Mouse (Mus musculus): Measurements from ENCODE around the gene Larp1b. TPM values are rescaled to one million over a fixed set of nuclear protein-coding genes. Genes with fewer than 3 reads are reported as not detected.
A peak's percentile ranks its signal among the peaks of the same experiment; 100 is the strongest.

Gene Larp1b
- total and polyA plus RNA-seq, 3 experiments: 8.7 to 13.7 (median 11.9) TPM

- peak overlapping the region; percentile 16; the same call in 1 of the 2 replicates for H3K27ac ChIP-seq (ENCODE audit: insufficient read depth, low read depth)
- no peak for TF ChIP-seq SIN3A (IDR thresholded peaks at IDR 0.05; ENCODE audit: low read length)
- TF ChIP-seq JUN (IDR thresholded peaks at IDR 0.05; ENCODE audit: insufficient read depth, low read depth, low read length): no peak
- TF ChIP-seq UBTF (IDR thresholded peaks at IDR 0.05; ENCODE audit: low read depth, low read length): peak; percentile 70; the same call in 1 of the 2 replicates
- TF ChIP-seq TBP (conservative IDR thresholded peaks at IDR 0.05; ENCODE audit: low read depth, low read length): no peak
- TF ChIP-seq BHLHE40 (IDR thresholded peaks at IDR 0.05; ENCODE audit: low read depth, low read length): no peak
- no peak for TF ChIP-seq RAD21 (IDR thresholded peaks at IDR 0.05; ENCODE audit: low read depth, low read length)
- TF ChIP-seq RCOR1 (conservative IDR thresholded peaks at IDR 0.05; ENCODE audit: low read depth, low read length): no peak
- no peak for TF ChIP-seq ZC3H11A (IDR thresholded peaks at IDR 0.05; ENCODE audit: low read depth, low read length)
- no peak for TF ChIP-seq ETS1 (conservative IDR thresholded peaks at IDR 0.05; ENCODE audit: low read depth, low read length)
- no peak for TF ChIP-seq MAX (IDR thresholded peaks at IDR 0.05; ENCODE audit: low read length)
- no peak for TF ChIP-seq USF1 (IDR thresholded peaks at IDR 0.05; ENCODE audit: low read depth, low read length)
- peak; percentile 74 for TF ChIP-seq MXI1 (IDR thresholded peaks at IDR 0.05; ENCODE audit: low read depth, low read length)
- dilution Hi-C loops (cut with MboI; ENCODE audit: extremely low pct_ligation_motif_present, extremely low pct_unique_long_range_greater_than_20kb, low sequenced_read_pairs): no loop called here
These were observed 132.9 kb downstream of the Larp1b start for GRCm38 (mm10) chr3:41082520-41082884.

GRCm38 (mm10) chr3:41082885-41083789 lies 133.5 kb downstream of the Larp1b start, which contains the start of gene Pgrmc2:
Gene Pgrmc2, minus strand, starts transcription at chr3:41083046.
- Histone ChIP-seq H3K9me3 (replicated peaks; ENCODE audit: low read length) (no peaks in the 10 kb centered on the region), H3K4me2 (ENCODE audit: insufficient read depth, low read depth, poor library complexity, severe bottlenecking) (peak within 1 kb of the TSS; percentile 93), H3K27me3 (replicated peaks) (no peaks in the 10 kb centered on the region), H3K9ac (ENCODE audit: insufficient read depth, low read depth) (peak within 1 kb of the TSS; percentile 88), H3K4me1 (ENCODE audit: control insufficient read depth in 1 of 2, insufficient read depth in 2 of 2) (peaks cover 0 to 31% of the 10 kb centered on the region in 2 experiments; a peak in 3 of 4 replicates), H3K4me3 (replicated peaks in 1 of 3; ENCODE audit: low read depth in 2 of 3, low read length in 2 of 3, poor library complexity in 1 of 3) (peak within 1 kb of the TSS; percentile 85 to 98 (median 91)), H3K79me2 (replicated peaks; ENCODE audit: control insufficient read depth, extremely low read depth, insufficient read depth, poor library complexity, severe bottlenecking) (peaks cover 20% of the 10 kb centered on the region), H3K27ac (ENCODE audit: insufficient read depth, low read depth) (peak within 1 kb of the TSS; percentile 58), H3K36me3 (replicated peaks in 1 of 2; ENCODE audit: control insufficient read depth in 1 of 2, insufficient read depth in 1 of 2, low read length in 1 of 2) (peaks cover 0 to 8% of the 10 kb centered on the region in 2 experiments)
- peak; percentile 97 for DNase-seq (ENCODE audit: extremely low read depth)
- dilution Hi-C loops (cut with MboI; ENCODE audit: extremely low pct_ligation_motif_present, extremely low pct_unique_long_range_greater_than_20kb, low sequenced_read_pairs): no loop called here
- in situ Hi-C loops (cut with MboI; ENCODE audit: low pct_ligation_motif_present, low pct_unique_long_range_greater_than_20kb, low sequenced_read_pairs): no loop called here
- TF ChIP-seq JUN (IDR thresholded peaks at IDR 0.05; ENCODE audit: insufficient read depth, low read depth, low read length) (no peak), TBP (conservative IDR thresholded peaks at IDR 0.05; ENCODE audit: low read depth, low read length) (no peak), MAZ (IDR thresholded peaks at IDR 0.05; ENCODE audit: low read depth, low read length) (peak; percentile 88), ELF1 (IDR thresholded peaks at IDR 0.05; ENCODE audit: low read depth, low read length) (peak; percentile 71), USF1 (IDR thresholded peaks at IDR 0.05; ENCODE audit: low read depth, low read length) (peak; percentile 87), USF2 (conservative IDR thresholded peaks at IDR 0.05; ENCODE audit: low read depth, low read length) (peak; percentile 62), IRF4 (IDR thresholded peaks at IDR 0.05; ENCODE audit: low read depth, low read length) (peak; percentile 4; the same call in 1 of the 2 replicates), ZMIZ1 (IDR thresholded peaks at IDR 0.05; ENCODE audit: low read depth, low read length) (peak; percentile 85), POLR2AphosphoS2 (IDR thresholded peaks at IDR 0.05; ENCODE audit: low read depth, low read length) (peak; percentile 79), ETS1 (conservative IDR thresholded peaks at IDR 0.05; ENCODE audit: low read depth, low read length) (no peak), MAX (IDR thresholded peaks at IDR 0.05; ENCODE audit: low read length) (peak; percentile 88), HCFC1 (IDR thresholded peaks at IDR 0.05; ENCODE audit: low read depth, low read length) (peak; percentile 52), SIN3A (IDR thresholded peaks at IDR 0.05; ENCODE audit: low read length) (peak; percentile 45; the same call in 1 of the 2 replicates), MEF2A (IDR thresholded peaks at IDR 0.05; ENCODE audit: borderline replicate concordance, low read depth, low read length) (0 out of 2 replicates have a peak, but pooled peaks have one; percentile 31), TCF12 (IDR thresholded peaks at IDR 0.05; ENCODE audit: low read depth, low read length) (peak; percentile 69), ZNF384 (IDR thresholded peaks at IDR 0.05; ENCODE audit: low read depth, low read length) (no peak), NELFE (IDR thresholded peaks at IDR 0.05; ENCODE audit: low read depth, low read length) (peak; percentile 93), CTCF (conservative IDR thresholded peaks at IDR 0.05 in 1 of 2, IDR thresholded peaks at IDR 0.05 in 1 of 2; ENCODE audit: low read depth in 2 of 2, low read length in 2 of 2) (no peak), NRF1 (IDR thresholded peaks at IDR 0.05; ENCODE audit: low read depth, low read length) (peak; percentile 95), MXI1 (IDR thresholded peaks at IDR 0.05; ENCODE audit: low read depth, low read length) (peak; percentile 89), JUND (conservative IDR thresholded peaks at IDR 0.05; ENCODE audit: low read depth, low read length) (no peak), SMC3 (IDR thresholded peaks at IDR 0.05; ENCODE audit: low read depth, low read length) (no peak), GABPA (IDR thresholded peaks at IDR 0.05; ENCODE audit: insufficient replicate concordance, low read depth, low read length) (no peak), POLR2A (IDR thresholded peaks at IDR 0.05; ENCODE audit: low read depth, low read length) (peak; percentile 92)

More at GRCm38 (mm10) chr3:41082520-41082884, 132.9 kb downstream of the Larp1b start:
- H3K4me1 ChIP-seq (ENCODE audit: control insufficient read depth in 1 of 2, insufficient read depth in 2 of 2): peaks cover 0 to 33% of the 10 kb centered on the region in 2 experiments; a peak in 3 of 4 replicates
- no peaks in the 10 kb centered on the region for H3K27me3 ChIP-seq (replicated peaks)
- peak; percentile 7 for DNase-seq (ENCODE audit: extremely low read depth)
- peak overlapping the region; percentile 85 to 98 (median 91) for H3K4me3 ChIP-seq (replicated peaks in 1 of 3; ENCODE audit: low read depth in 2 of 3, low read length in 2 of 3, poor library complexity in 1 of 3)
- no peaks in the 10 kb centered on the region for H3K9me3 ChIP-seq (replicated peaks; ENCODE audit: low read length)
- peak overlapping the region; percentile 59 for H3K9ac ChIP-seq (ENCODE audit: insufficient read depth, low read depth)
- in situ Hi-C loops (cut with MboI; ENCODE audit: low pct_ligation_motif_present, low pct_unique_long_range_greater_than_20kb, low sequenced_read_pairs): no loop called here
- H3K36me3 ChIP-seq (replicated peaks in 1 of 2; ENCODE audit: control insufficient read depth in 1 of 2, insufficient read depth in 1 of 2, low read length in 1 of 2): peaks cover 0 to 13% of the 10 kb centered on the region in 2 experiments
- peak overlapping the region; percentile 93 for H3K4me2 ChIP-seq (ENCODE audit: insufficient read depth, low read depth, poor library complexity, severe bottlenecking)
- H3K79me2 ChIP-seq (replicated peaks; ENCODE audit: control insufficient read depth, extremely low read depth, insufficient read depth, poor library complexity, severe bottlenecking): peaks cover 26% of the 10 kb centered on the region
